Mouse (Mus musculus): Measurements from ENCODE around the gene Dpp9.
A peak's percentile ranks its signal among the peaks of the same experiment; 100 is the strongest.

The Dpp9 gene

GRCm38 (mm10) chr17:56183658-56184103 is 35.0 kb downstream of the Dpp9 start, which contains the start of gene Mydgf:
Gene Mydgf, minus strand, starts transcription at chr17:56183920.
- DNase-seq (ENCODE audit: low read depth), result peak; percentile 87

DNA sequence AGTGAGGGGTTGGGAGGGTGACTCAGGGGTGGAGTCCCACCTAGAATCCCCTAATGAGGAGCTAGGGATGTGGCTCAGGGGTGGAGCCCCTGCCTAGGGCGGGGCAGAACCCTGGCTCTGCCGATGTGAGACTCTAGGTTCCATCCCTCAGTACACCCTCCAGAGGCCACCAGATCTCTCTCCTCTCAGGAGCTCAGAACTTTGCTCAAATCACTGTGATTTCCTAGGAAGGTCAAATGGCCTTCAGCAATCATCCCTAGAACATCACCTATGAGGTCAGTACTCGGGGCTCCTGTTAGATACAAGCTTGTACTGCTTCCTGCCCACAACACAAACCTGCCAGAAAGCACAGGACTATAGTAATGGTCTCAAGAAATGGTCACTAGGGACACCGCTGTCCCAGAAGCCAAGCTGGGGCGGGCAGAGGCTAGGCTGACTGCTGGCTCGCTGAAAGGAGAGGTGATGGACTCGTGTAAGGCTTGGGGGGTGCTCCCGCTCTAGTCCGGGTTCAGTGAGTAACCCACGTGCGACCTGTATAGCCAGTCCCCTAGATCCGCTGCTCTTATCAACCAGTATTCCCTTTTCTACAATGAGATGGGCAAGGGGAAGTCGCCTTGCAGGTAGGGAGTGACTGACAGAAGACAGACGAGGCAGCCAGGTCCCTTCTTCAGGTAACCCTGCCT is 35.6 kb downstream of the Dpp9 start:
- no peak for DNase-seq (ENCODE audit: low read depth)

DNA sequence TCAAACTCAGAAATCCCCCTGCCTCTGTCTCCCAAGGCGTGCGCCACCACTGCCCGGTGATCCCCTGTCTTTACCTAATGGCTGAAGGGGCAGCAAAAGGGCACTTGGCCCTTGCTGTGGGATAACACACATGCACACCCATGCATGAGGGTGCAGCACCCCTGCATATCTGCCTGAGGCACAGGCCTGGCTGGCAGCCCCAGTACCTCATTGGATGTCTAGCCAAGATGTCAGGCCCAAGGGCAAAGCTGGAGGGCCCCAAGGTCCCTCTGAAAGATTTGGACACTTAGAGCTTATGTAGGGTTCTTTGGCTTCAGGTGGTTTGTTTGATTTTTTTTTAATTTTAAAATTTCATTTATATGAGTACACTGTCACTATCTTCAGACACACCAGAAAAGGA is 43.3 kb downstream of the Dpp9 start:
- no peak for DNase-seq (ENCODE audit: low read depth)

- no peak for DNase-seq (ENCODE audit: low read depth)
Observed at GRCm38 (mm10) chr17:56173401-56174046, 45.2 kb downstream of the Dpp9 start.

- DNase-seq (ENCODE audit: low read depth), result no peak
Observed at GRCm38 (mm10) chr17:56171881-56172280, 46.8 kb downstream of the Dpp9 start.

DNA sequence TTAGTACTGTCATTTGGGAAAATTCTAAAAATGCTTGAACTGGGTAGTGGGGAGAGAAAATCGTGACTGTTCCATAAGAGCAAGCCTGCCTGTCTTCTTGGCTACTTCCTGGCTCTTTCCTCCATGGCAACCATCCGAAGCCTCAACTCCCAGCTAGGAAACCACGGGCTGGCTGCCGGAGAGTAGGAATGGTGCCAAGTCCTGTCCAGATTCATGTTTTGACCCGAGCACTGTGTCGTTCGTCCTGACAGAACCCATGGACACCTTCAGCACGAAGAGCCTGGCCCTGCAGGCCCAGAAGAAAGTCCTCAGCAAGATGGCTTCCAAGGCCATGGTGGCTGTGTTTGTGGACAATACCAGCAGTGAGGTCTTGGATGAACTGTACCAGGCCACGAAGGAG is 47.2 kb downstream of the Dpp9 start:
- no peak for DNase-seq (ENCODE audit: low read depth)

DNA sequence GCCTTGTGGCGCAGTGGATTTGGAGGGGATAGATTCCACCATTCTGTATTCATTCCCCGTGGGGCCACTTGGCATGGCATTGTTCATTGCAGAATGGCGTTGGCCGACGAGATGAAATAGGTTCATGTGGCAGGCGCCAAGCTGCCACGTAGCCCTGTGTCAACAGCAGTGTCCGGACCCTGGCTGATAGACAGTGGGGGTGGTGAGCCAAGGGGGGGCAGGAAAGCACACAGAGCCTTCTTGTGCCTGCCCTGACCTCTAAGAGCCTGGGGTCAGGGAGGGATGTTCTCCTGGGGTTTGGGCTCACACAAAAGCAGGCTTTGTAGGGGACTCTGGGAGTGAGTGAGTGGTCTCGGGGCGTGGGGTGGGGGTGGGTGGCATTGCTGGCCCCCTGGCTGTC is 48.1 kb downstream of the Dpp9 start:
- no peak for DNase-seq (ENCODE audit: low read depth)

DNA sequence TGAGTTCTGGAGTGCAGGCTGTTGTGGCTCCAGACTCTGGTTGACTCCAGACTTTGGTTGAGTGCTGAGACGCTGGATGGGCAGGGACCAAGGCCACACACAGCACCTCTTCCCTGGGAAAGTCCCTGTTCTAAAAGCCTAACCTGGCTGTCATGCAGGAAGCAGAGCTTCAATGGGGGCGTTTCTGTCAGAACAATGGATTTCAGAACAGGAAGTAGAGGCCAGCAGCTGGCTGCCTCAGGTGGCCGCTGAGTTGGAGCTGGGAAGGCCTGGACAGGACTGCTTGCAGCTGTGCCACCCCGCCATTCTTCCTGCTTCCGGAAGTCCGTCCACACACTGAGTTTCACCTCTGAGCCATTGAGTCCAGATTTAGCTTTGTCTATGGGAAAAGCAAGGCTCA is 48.9 kb downstream of the Dpp9 start:
- no peak for DNase-seq (ENCODE audit: low read depth)

DNA sequence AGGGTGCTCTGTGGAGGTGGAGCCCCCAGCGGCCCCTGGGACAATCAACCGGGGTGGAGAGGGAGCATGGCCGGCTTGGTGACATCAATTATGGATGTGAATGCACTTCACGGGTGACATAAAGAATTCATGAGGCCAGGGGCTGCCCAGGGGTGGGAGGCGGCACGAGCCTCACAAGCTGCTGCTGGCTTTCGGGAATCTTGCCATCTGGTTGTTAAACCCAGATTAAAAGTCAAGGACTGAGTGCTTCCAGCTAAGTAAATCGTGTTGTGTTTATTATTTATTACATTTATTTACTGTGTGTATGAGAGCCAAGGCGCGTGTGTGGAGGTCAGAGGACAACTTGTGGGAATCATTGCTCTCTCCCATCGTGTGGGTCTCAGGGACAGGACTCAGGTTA is 53.0 kb downstream of the Dpp9 start:
- no peak for DNase-seq (ENCODE audit: low read depth)

DNA sequence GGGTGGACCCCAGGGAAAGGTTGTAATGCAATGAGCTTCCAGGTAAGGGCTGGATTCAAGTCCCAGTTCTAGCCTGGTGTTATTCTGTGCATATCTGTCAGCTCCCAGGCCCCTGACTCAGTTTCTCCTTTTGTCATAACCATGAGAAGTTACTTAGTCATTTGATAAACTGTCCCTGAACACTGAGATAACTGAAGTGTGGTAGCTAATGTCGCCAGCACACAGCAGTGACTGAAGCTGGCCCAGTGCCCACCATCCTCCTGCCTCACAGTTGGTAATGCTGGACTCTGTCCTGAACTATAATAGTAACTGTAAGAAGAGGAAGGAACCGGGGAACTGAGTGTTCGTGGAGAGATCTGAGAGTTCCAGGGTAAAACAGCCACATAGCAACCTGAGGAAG is 54.2 kb downstream of the Dpp9 start:
- DNase-seq (ENCODE audit: low read depth), result no peak

- no peak for DNase-seq (ENCODE audit: low read depth)
Observed at GRCm38 (mm10) chr17:56163523-56164102, 55.1 kb downstream of the Dpp9 start.

DNA sequence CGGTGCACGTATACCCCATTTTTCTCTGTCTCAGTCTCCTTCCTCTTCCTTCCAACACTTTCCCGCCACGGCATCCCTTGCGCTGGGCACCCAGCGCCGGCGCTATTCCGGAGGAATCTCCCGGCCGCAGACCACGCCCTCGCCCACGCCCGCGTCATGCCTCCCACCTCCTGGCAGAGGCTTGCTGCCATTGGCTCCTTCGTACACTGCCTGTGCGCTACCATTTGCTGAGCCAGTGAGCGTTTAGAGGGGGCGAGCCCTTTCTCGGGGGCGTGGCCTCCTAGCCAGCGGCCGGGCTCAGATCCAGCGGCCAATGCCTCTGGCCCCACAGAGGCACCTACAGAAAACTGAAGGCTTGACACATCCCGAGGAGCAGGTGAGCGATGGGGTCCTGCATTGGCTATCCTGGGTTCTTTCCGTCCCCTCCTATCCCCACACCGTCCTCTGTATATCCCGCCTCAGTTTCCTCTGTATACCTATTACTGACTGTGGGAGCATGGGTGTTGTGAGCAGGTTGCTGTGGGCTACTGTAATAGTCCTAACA is 56.4 kb downstream of the Dpp9 start, which contains the start of gene Tnfaip8l1:
TSS of gene Tnfaip8l1 (plus strand) at position 247 of the 544 bp plus-strand sequence.
- DNase-seq (ENCODE audit: low read depth), result peak; percentile 77

- peak; percentile 50 for DNase-seq (ENCODE audit: low read depth)
Observed at GRCm38 (mm10) chr17:56159729-56160128, 59.0 kb downstream of the Dpp9 start.

DNA sequence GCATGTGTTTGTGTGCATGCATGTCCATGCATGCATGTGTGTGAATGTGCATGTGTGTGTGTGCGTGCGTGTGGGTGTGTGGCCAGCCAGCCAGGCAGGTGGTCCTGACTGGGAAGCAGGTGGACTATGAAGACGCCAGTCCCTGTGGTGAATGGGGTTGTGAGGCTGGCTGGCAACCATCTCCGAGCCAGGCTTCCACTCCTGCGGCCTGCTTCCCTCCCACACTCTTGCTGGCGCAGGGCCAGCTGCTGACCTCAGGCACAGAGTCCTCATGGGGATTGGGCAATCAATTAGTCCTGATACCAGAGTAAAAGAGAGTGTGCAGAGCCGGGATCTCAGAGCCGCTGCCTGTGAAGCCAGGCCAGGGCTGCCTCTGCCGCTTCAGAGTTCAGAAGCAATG is 65.1 kb downstream of the Dpp9 start:
- DNase-seq (ENCODE audit: low read depth), result no peak

- DNase-seq (ENCODE audit: low read depth), result no peak
Observed at GRCm38 (mm10) chr17:56149897-56150296, 68.8 kb downstream of the Dpp9 start.

DNA sequence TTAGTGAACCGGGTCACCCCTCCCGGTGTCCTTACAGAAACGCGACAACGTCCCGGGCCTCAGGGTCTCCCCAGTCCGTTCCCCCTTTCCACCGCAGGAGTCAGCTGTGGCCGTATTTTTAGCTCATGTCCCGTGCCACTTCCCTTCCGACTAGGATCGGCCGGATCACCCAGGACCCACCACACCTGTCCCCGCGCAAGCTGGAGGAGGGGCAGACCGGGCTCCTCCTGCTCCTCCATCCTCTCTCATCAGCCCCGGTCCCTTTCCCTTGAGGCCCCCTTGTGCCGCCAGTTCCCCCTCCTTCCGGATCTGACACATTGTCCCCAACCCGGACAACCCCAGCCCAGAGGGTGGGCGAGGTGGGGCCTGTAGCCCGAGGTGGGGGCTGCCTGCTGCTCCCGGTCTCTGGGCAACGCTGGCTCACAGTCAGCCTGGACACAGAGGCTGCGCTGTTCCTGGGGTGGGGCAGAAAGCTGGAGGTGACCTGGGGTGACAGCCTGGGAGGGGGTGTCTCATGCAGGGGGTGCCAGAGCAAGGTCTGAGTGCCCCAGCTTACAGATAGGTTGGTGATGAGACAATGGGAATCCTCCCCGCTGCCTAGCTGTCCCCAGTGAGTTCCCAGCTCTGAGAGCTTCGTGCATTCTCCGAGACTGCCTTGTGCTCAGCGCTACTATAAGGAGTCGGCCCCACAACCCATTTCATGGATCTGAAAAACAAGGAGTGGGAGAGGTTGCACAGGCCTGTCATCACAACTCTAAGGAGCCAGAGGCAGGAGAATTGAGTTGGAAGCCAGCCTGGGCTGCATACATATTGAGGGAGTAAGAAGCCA is 69.7 kb downstream of the Dpp9 start:
- DNase-seq (ENCODE audit: low read depth), result no peak

- DNase-seq (ENCODE audit: low read depth), result no peak
Observed at GRCm38 (mm10) chr17:56148280-56148679, 70.4 kb downstream of the Dpp9 start.

DNA sequence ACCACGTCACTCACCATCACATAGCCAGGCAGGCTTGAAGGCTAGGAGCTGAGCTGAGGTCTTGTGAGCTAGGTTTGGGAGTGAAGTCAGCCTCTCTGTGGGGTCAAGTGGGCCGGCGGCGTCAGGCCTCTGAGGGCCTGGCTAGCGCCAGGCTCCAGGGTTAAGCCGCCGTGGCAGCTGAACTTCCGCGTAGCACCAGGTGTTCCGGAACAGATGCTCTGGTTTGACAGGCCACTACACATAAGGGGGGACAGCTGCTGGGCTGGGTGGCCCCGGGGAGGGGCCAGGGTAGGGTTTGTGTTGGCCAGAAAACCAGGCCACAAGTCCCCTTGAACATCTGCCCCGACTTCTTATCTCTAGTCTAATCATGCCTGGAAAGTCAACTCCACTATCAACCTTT is 71.3 kb downstream of the Dpp9 start:
- no peak for DNase-seq (ENCODE audit: low read depth)

DNA sequence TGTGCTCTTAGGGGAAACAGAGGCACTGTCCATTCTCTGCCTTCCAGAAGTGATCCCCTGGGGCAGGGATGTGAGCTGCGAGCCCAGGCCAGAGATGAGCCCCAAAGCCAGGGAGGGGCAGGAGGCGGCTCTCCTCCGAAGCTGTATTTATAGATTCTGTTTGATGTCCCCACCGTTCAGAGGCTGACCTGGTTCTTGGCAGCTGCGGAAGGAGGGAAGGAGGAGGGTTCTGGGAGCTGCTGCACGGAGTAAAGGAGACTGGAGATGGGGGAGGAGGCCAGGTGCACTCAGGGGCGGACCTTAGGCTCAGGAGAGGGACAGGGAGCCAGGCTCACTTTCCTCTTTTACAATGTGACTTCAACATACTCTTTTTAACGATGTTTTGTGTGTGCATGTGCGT is 72.6 kb downstream of the Dpp9 start:
- DNase-seq (ENCODE audit: low read depth), result no peak

DNA sequence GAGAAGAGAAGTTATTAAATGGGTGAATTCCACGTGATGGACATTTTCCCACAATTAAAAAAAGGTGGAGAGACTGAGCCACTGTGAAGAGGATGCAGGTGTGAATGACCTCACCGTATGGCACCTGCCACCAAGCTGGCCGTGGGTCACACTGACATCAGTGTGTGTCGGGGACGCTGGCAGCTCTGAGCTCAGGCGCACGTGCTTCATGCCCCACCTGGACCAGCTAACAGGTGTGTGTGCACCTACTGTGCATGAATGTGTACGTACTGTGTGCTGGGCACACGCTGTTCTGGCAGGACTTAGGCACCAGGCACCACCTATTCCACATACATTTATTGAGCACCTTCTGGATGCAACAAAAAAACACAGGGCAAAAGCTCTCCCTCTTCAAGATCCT is 74.2 kb downstream of the Dpp9 start:
- DNase-seq (ENCODE audit: low read depth), result no peak

GRCm38 (mm10) chr17:56141702-56142605 is 76.8 kb downstream of the Dpp9 start:
- DNase-seq (ENCODE audit: low read depth), result no peak
